Mouse (Mus musculus) hindbrain, embryonic 14.5 days (tissue): ENCODE measurements around the gene BC100530. TPM values are rescaled to one million over a fixed set of nuclear protein-coding genes. Genes with fewer than 3 reads are reported as not detected.
"Not testable (repeated sequence)": the region's sequence is repeated elsewhere in the genome, so short reads cannot be mapped to it uniquely, and the experiment has no call there.

Experiments used
- ATAC-seq: fragments of 200-750 bp; cut with Nextera tagmentation; 2 replicates; pipeline ENCODE4 v1.8.0; 2017; ENCODE audit warnings: moderate number of reproducible peaks, mild to moderate bottlenecking, moderate TSS enrichment, moderate library complexity; ENCODE audit not compliant: low FRiP score
- DNase-seq: peaks from one replicate; pipeline ENCODE4 v3.0.0-alpha.2; 2015; ENCODE audit warnings: low spot score
- H3K27ac ChIP-seq: fragments of 300-500 bp; sonication (generic); 2 replicates; pipeline ENCODE4 v1.5.1; 2014; ENCODE audit warnings: mild to moderate bottlenecking, moderate library complexity
- H3K27me3 ChIP-seq: fragments of 300-500 bp; sonication (generic); 2 replicates; pipeline ENCODE4 v1.6.1; 2014; ENCODE audit warnings: mild to moderate bottlenecking, low read length, mixed read lengths; ENCODE audit not compliant: control insufficient read depth, insufficient read depth
- H3K36me3 ChIP-seq: fragments of 300-500 bp; sonication (generic); replicated peaks from 2 replicates; pipeline ENCODE4 v1.6.1; 2014; ENCODE audit not compliant: control insufficient read depth, insufficient read depth
- H3K4me1 ChIP-seq: fragments of 300-500 bp; sonication (generic); replicated peaks from 2 replicates; pipeline ENCODE4 v1.6.1; 2014; ENCODE audit warnings: antibody characterized with exemption, low read length, mixed read lengths; ENCODE audit not compliant: control insufficient read depth, insufficient read depth
- H3K4me2 ChIP-seq: fragments of 300-500 bp; sonication (generic); replicated peaks from 2 replicates; pipeline ENCODE4 v1.6.1; 2014; ENCODE audit warnings: mild to moderate bottlenecking, moderate library complexity
- H3K4me3 ChIP-seq: fragments of 300-500 bp; sonication (generic); replicated peaks from 2 replicates; pipeline ENCODE4 v1.5.1; 2014; ENCODE audit warnings: mild to moderate bottlenecking, low read length
- H3K9ac ChIP-seq: fragments of 300-500 bp; sonication (generic); 2 replicates; pipeline ENCODE4 v1.6.1; 2014
- H3K9me3 ChIP-seq: fragments of 300-500 bp; sonication (generic); 2 replicates; pipeline ENCODE4 v1.6.1; 2016; ENCODE audit warnings: low read length; ENCODE audit not compliant: control insufficient read depth
- WGBS: fragments of 180-500 bp; shearing (Covaris S2); extraction: QIAGEN DNeasy Blood & Tissue Kit; methylation state at CpG from one replicate; pipeline ENCODE4 v1.1.7; 2014; 5-methylcytosine and 5-hydroxymethylcytosine counted together
- polyA plus RNA-seq: library from polyadenylated mRNA; unstranded; fragments of >200 nt; fragmentation: Nextera tagmentation; extraction: Ambion mirVana; gene quantifications from 2 replicates; pipeline ENCODE4 v1.2.1, GENCODE M21; 2014

BC100530 gene
- polyA plus RNA-seq, result 1.7 and 2.4 TPM in 2 replicates

DNA sequence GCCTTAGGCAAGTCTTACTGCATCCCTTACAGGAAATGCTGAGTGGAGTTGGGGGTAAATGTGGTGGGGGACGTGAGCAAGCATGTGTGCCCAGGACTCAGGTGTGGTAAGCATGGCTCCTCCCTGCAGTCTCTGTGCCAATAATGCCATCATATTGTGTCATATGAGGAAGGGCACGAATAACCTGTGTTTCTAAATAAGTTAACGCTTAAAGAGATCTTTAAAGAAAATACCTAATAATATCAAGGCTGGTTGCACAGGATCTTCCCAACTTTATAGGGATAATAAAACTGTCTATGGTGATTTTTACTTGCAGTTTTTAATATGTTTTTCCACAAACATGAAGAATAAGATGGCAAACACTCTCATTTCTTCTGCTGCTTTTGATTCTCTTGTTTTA is at the start of gene BC100530:
TSS of gene BC100530 (minus strand) at position 101 of the 400 bp plus-strand sequence.
- not testable (repeated sequence) for H3K4me2 ChIP-seq, H3K36me3 ChIP-seq, H3K27ac ChIP-seq, H3K9ac ChIP-seq, H3K27me3 ChIP-seq, ATAC-seq, DNase-seq, H3K4me1 ChIP-seq, H3K4me3 ChIP-seq, H3K9me3 ChIP-seq
- WGBS, result 86% methylated on average over 3 of the region's 3 CpGs

- ATAC-seq (no peak), DNase-seq (no peak)
- Histone ChIP-seq H3K4me2 (no peak within 1 kb of the TSS), H3K9ac (no peak within 1 kb of the TSS), H3K9me3 (no peaks in the 10 kb centered on the region), H3K4me1 (no peaks in the 10 kb centered on the region), H3K27me3 (no peaks in the 10 kb centered on the region), H3K27ac (no peak within 1 kb of the TSS), H3K36me3 (no peaks in the 10 kb centered on the region), H3K4me3 (no peak within 1 kb of the TSS)
Measured at GRCm38 (mm10) chr16:36408357-36408756, 40.8 kb upstream of the BC100530 start, which contains the start of gene Stfa2. Stfa2 (minus strand) TSS chr16:36408457.

DNA sequence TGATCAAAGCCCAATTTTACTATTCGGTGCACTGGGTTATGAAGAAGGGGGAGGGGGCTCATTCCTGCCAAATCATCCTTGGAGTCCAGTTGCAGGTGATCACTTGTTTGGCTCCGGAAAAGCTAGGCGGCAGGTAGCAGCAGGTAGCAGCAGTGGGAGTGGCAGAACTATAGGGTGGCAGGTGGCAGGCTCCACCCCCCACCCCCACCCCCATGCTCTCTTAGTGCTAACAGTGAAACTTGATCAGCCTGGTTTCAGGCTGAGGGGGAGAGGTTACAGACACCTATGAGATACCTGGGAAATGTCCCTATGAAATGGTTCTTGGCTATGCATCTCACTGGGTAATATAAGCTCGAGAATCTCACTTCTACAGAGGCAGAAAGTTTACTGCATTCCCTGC is 21.5 kb upstream of the BC100530 start:
- H3K4me3 ChIP-seq, result no peak overlapping the region
- DNase-seq, result no peak
- no peaks in the 10 kb centered on the region for H3K9me3 ChIP-seq
- H3K27ac ChIP-seq, result no peak overlapping the region
- no peak for ATAC-seq
- no peak overlapping the region for H3K9ac ChIP-seq
- H3K27me3 ChIP-seq, result no peaks in the 10 kb centered on the region
- H3K4me2 ChIP-seq, result no peak overlapping the region
- no peaks in the 10 kb centered on the region for H3K4me1 ChIP-seq
- WGBS, result 28% methylated on average over 4 of the region's 4 CpGs
- H3K36me3 ChIP-seq, result no peaks in the 10 kb centered on the region

- H3K36me3 ChIP-seq, result no peaks in the 10 kb centered on the region
- no peak overlapping the region for H3K4me2 ChIP-seq
- no peak overlapping the region for H3K4me3 ChIP-seq
- DNase-seq (no peak), ATAC-seq (no peak)
- no peaks in the 10 kb centered on the region for H3K4me1 ChIP-seq
- 55% methylated on average over 2 of the region's 2 CpGs for WGBS
- H3K27me3 ChIP-seq, result no peaks in the 10 kb centered on the region
- no peak overlapping the region for H3K9ac ChIP-seq
- no peak overlapping the region for H3K27ac ChIP-seq
- H3K9me3 ChIP-seq, result no peaks in the 10 kb centered on the region
Measured at GRCm38 (mm10) chr16:36337171-36337570, 30.4 kb downstream of the BC100530 start.

- Histone ChIP-seq H3K27ac (no peak within 1 kb of the TSS), H3K27me3 (no peaks in the 10 kb centered on the region), H3K9ac (no peak within 1 kb of the TSS), H3K9me3 (no peaks in the 10 kb centered on the region), H3K4me1 (no peaks in the 10 kb centered on the region), H3K4me2 (no peak within 1 kb of the TSS), H3K4me3 (no peak within 1 kb of the TSS), H3K36me3 (no peaks in the 10 kb centered on the region)
- DNase-seq, result no peak
- ATAC-seq, result no peak
- 83% methylated on average over 3 of the region's 3 CpGs for WGBS
Measured at GRCm38 (mm10) chr16:36334232-36334631, 33.3 kb downstream of the BC100530 start, which contains the start of gene BC117090. BC117090 (minus strand) TSS chr16:36334332.

DNA sequence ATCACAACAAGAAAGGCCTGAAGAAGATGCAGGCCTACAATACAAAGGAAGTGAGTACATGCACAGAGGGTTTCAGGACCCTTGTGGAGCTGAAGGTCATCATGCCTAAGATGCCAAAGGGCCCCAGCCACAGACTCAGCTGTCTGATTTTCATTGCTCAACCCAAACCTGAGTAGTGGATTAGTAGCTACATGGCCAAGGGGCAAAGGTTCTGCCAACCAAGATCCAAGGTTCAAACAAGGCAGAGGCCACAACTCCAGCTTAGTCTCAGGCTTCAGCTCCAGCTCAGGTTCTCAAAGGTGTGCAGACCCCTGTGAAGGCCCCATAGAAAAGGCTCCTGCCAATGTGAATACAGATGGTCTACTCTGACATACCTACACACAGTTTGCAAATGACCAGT is 48.3 kb downstream of the BC100530 start:
- ATAC-seq, result no peak
- Histone ChIP-seq H3K9ac (no peak overlapping the region), H3K4me2 (no peak overlapping the region), H3K4me3 (no peak overlapping the region), H3K27ac (no peak overlapping the region), H3K36me3 (no peaks in the 10 kb centered on the region), H3K9me3 (no peaks in the 10 kb centered on the region), H3K27me3 (no peaks in the 10 kb centered on the region), H3K4me1 (no peaks in the 10 kb centered on the region)
- DNase-seq, result no peak

GRCm38 (mm10) chr16:36316111-36316510 is 51.4 kb downstream of the BC100530 start:
- H3K9ac ChIP-seq, H3K4me1 ChIP-seq: not testable (repeated sequence)
- 72% methylated on average over 6 of the region's 6 CpGs for WGBS

More at GRCm38 (mm10) chr16:36316111-36316510, 51.4 kb downstream of the BC100530 start:
- DNase-seq, H3K9me3 ChIP-seq, H3K27me3 ChIP-seq, ATAC-seq, H3K4me3 ChIP-seq, H3K4me2 ChIP-seq, H3K36me3 ChIP-seq, H3K27ac ChIP-seq: not testable (repeated sequence)

Other genes with a start within 250 kb of the BC100530 start
- gene Csta1, start 236.5 kb downstream of the BC100530 start, polyA plus RNA-seq, result not detected in 2 replicates
- gene Stfa2l1, start 210.9 kb downstream of the BC100530 start, polyA plus RNA-seq, result 0.60 TPM in 1 of 2 replicates, not detected in the other
- gene Gm5483, start 183.5 kb downstream of the BC100530 start, polyA plus RNA-seq, result 0.94 and 0.97 TPM in 2 replicates
- gene Gm5416, start 157.3 kb downstream of the BC100530 start, polyA plus RNA-seq, result not detected in 2 replicates
- gene 2010005H15Rik, start 146.3 kb downstream of the BC100530 start, polyA plus RNA-seq, result not detected in 2 replicates
- 1.7 and 3.1 TPM in 2 replicates for gene Stfa1, start 90.8 kb downstream of the BC100530 start, polyA plus RNA-seq
- gene BC117090, start 33.4 kb downstream of the BC100530 start, polyA plus RNA-seq, result not detected in 2 replicates
- gene Stfa2, start 40.7 kb upstream of the BC100530 start, polyA plus RNA-seq, result not detected in 2 replicates
- gene Stfa3, start 87.6 kb upstream of the BC100530 start, polyA plus RNA-seq, result not detected in 2 replicates
- gene Casr, start 194.4 kb upstream of the BC100530 start, polyA plus RNA-seq, result 0.07 and 0.08 TPM in 2 replicates